Mouse (Mus musculus): ENCODE measurements at regions not wholly inside any gene's neighbourhood (a gene's known extent, or its start where the extent isn't known, plus 50 kb on each side); places are given as distances from the start of the nearest gene placed in this dataset.

GRCm38 (mm10) chr8:64366974-64367266 is 160.8 kb upstream of the Tll1 start:
- Histone ChIP-seq H3K4me2 (ENCODE audit: low read depth, low read length, poor library complexity, severe bottlenecking) (no peak overlapping the region), H3K4me1 (ENCODE audit: insufficient read depth, low read length) (no peaks in the 10 kb centered on the region), H3K4me3 (ENCODE audit: low read depth, low read length) (no peak overlapping the region), H3K27ac (ENCODE audit: low read depth, low read length) (no peak overlapping the region), H3K9me3 (ENCODE audit: low read length) (no peaks in the 10 kb centered on the region), H3K9ac (replicated peaks; ENCODE audit: low read length, poor library complexity, severe bottlenecking) (no peak overlapping the region), H3K27me3 (ENCODE audit: insufficient read depth, low read length) (no peaks in the 10 kb centered on the region), H3K36me3 (ENCODE audit: insufficient read depth, low read length) (no peaks in the 10 kb centered on the region)
- TF ChIP-seq CTCF (IDR thresholded peaks at IDR 0.05), result no peak
- WGBS, result 74% methylated on average over 9 of the region's 9 CpGs
- DNase-seq (ENCODE audit: low spot score), result no peak
- no peak for ATAC-seq (ENCODE audit: low FRiP score)

DNA sequence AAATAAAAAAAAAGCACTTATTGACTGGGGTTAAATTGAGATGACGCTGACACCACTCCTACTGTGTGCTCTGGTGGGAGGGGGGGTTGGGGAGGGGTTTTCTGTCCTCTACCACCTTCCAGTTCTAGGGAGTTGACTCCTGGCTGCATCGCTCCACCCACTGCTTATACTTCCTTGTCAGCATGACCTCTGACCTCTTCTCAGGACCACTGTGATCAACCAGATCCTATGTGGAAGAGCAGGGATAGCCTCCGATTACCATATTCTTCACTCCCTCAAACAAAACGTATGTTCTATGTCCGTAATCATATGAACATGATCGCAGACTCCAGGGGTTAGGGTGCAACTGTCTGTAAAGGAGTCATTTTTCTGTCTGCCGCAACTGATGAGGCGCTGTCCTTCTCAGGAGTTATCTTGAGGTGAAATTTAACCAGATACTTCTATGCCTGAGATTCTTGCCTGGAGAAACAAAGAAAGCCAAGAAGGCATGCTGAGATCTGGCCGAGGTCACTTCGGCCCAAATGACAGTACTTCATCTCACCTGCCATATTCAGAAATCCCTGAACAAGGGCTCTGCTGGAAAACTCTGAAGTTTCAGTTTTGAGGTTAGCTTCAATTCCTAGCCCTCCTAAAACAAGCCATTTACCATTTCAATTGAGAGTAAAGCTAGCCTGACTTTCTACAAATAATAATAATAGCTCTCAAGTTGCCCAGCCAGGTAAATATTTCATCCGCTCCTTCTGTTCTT is 160.3 kb upstream of the Tll1 start:
- no peaks in the 10 kb centered on the region for H3K9me3 ChIP-seq (ENCODE audit: low read length)
- no peaks in the 10 kb centered on the region for H3K36me3 ChIP-seq (ENCODE audit: insufficient read depth, low read length)
- TF ChIP-seq CTCF (IDR thresholded peaks at IDR 0.05), result no peak
- no peak overlapping the region for H3K4me2 ChIP-seq (ENCODE audit: low read depth, low read length, poor library complexity, severe bottlenecking)
- ATAC-seq (ENCODE audit: low FRiP score) (no peak), DNase-seq (ENCODE audit: low spot score) (no peak)
- H3K4me1 ChIP-seq (ENCODE audit: insufficient read depth, low read length), result no peaks in the 10 kb centered on the region
- no peak overlapping the region for H3K27ac ChIP-seq (ENCODE audit: low read depth, low read length)
- H3K9ac ChIP-seq (replicated peaks; ENCODE audit: low read length, poor library complexity, severe bottlenecking), result no peak overlapping the region
- no peaks in the 10 kb centered on the region for H3K27me3 ChIP-seq (ENCODE audit: insufficient read depth, low read length)
- WGBS, result 87% methylated on average over 11 of the region's 11 CpGs
- H3K4me3 ChIP-seq (ENCODE audit: low read depth, low read length), result no peak overlapping the region

- TF ChIP-seq CTCF (IDR thresholded peaks at IDR 0.05), result no peak
- Histone ChIP-seq H3K9me3 (ENCODE audit: low read length) (no peaks in the 10 kb centered on the region), H3K4me3 (ENCODE audit: low read depth, low read length) (no peak overlapping the region), H3K27ac (ENCODE audit: low read depth, low read length) (no peak overlapping the region), H3K27me3 (ENCODE audit: insufficient read depth, low read length) (no peaks in the 10 kb centered on the region), H3K9ac (replicated peaks; ENCODE audit: low read length, poor library complexity, severe bottlenecking) (no peak overlapping the region), H3K4me2 (ENCODE audit: low read depth, low read length, poor library complexity, severe bottlenecking) (no peak overlapping the region), H3K36me3 (ENCODE audit: insufficient read depth, low read length) (no peaks in the 10 kb centered on the region), H3K4me1 (ENCODE audit: insufficient read depth, low read length) (no peaks in the 10 kb centered on the region)
- WGBS, result 94% methylated on average over 5 of the region's 5 CpGs
- DNase-seq (ENCODE audit: low spot score), result no peak
- ATAC-seq (ENCODE audit: low FRiP score), result no peak
Measured at GRCm38 (mm10) chr8:64357092-64357491, 151.0 kb upstream of the Tll1 start.

DNA sequence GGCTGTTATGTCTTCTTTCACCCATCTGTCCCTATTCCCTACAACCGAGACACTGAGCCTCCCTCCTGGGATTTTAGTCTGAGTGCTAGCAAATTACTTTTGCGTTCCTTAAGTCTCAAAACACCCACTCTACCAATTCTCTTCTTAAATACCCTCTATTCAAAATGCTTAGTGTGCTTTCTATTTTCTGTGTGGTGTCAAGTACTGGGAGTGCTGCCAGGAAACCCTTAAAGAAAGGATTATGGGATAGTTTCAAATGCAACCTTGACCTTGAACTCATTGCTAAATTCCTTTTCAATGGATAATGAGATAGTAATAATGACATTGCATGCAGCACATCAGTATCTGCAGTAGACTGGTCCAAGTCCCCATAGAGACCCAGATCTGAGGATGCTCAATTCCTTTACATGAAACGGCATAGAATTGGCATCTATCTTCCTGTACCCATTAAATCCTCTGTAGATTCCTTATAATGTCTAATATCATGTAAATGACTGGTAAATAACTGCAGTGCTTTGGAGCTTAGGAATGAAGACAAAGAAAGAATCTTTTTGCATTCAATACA is 142.1 kb upstream of the Tll1 start:
- no peak overlapping the region for H3K4me3 ChIP-seq (ENCODE audit: low read depth, low read length)
- H3K27me3 ChIP-seq (ENCODE audit: insufficient read depth, low read length), result no peaks in the 10 kb centered on the region
- WGBS, result 34% methylated on average over 3 of the region's 3 CpGs
- TF ChIP-seq CTCF (IDR thresholded peaks at IDR 0.05), result no peak
- no peaks in the 10 kb centered on the region for H3K9me3 ChIP-seq (ENCODE audit: low read length)
- no peak overlapping the region for H3K4me2 ChIP-seq (ENCODE audit: low read depth, low read length, poor library complexity, severe bottlenecking)
- no peak overlapping the region for H3K9ac ChIP-seq (replicated peaks; ENCODE audit: low read length, poor library complexity, severe bottlenecking)
- ATAC-seq (ENCODE audit: low FRiP score) (no peak), DNase-seq (ENCODE audit: low spot score) (no peak)
- no peak overlapping the region for H3K27ac ChIP-seq (ENCODE audit: low read depth, low read length)
- no peaks in the 10 kb centered on the region for H3K36me3 ChIP-seq (ENCODE audit: insufficient read depth, low read length)
- H3K4me1 ChIP-seq (ENCODE audit: insufficient read depth, low read length), result no peaks in the 10 kb centered on the region

DNA sequence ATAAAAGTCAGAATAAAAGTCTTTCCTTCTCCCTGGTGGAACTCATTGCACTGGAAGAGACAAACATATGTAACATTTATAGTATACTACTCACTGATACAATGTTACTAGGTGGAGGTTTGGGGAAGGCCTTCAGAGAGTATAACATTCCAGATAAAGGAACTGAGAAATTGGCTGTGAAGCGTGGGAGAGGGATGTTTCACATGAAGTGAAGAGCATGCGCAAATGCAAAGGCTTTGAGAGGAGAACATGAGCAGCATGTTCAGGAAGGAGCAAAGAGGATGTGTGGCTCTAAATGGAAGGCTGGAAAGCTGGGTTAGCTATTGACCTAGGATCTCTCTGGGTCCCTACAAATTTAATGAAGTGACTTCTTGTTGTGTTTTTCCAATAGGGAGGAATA is 141.4 kb upstream of the Tll1 start:
- no peak for DNase-seq (ENCODE audit: low spot score)
- no peak overlapping the region for H3K27ac ChIP-seq (ENCODE audit: low read depth, low read length)
- no peak overlapping the region for H3K9ac ChIP-seq (replicated peaks; ENCODE audit: low read length, poor library complexity, severe bottlenecking)
- 86% methylated on average over 2 of the region's 2 CpGs for WGBS
- no peaks in the 10 kb centered on the region for H3K9me3 ChIP-seq (ENCODE audit: low read length)
- no peak for ATAC-seq (ENCODE audit: low FRiP score)
- H3K4me2 ChIP-seq (ENCODE audit: low read depth, low read length, poor library complexity, severe bottlenecking), result no peak overlapping the region
- H3K36me3 ChIP-seq (ENCODE audit: insufficient read depth, low read length), result no peaks in the 10 kb centered on the region
- no peak for TF ChIP-seq CTCF (IDR thresholded peaks at IDR 0.05)
- no peaks in the 10 kb centered on the region for H3K27me3 ChIP-seq (ENCODE audit: insufficient read depth, low read length)
- H3K4me1 ChIP-seq (ENCODE audit: insufficient read depth, low read length), result no peaks in the 10 kb centered on the region
- no peak overlapping the region for H3K4me3 ChIP-seq (ENCODE audit: low read depth, low read length)

DNA sequence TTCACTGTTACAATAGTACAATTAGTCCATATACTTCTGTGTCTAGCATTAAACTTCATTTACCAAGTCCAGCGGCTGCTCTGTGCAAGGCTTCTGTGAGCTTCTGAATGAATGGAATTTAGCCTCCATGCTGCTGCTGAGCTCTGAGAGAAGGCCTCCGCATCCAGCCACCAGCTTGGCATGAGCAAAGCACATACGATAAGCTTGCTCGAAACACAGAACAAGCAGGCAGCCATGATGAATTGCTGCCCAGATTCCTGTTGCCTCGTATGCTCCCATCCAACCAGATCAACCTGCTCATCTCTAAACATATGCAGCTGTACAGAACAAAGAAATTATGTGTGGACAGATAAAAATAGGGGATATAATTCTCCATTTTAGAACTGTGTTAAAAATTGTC is 140.4 kb upstream of the Tll1 start:
- WGBS, result 77% methylated on average over 5 of the region's 5 CpGs
- Histone ChIP-seq H3K27ac (ENCODE audit: low read depth, low read length) (no peak overlapping the region), H3K9ac (replicated peaks; ENCODE audit: low read length, poor library complexity, severe bottlenecking) (no peak overlapping the region), H3K4me3 (ENCODE audit: low read depth, low read length) (no peak overlapping the region), H3K4me1 (ENCODE audit: insufficient read depth, low read length) (no peaks in the 10 kb centered on the region), H3K36me3 (ENCODE audit: insufficient read depth, low read length) (no peaks in the 10 kb centered on the region), H3K4me2 (ENCODE audit: low read depth, low read length, poor library complexity, severe bottlenecking) (no peak overlapping the region), H3K27me3 (ENCODE audit: insufficient read depth, low read length) (no peaks in the 10 kb centered on the region), H3K9me3 (ENCODE audit: low read length) (no peaks in the 10 kb centered on the region)
- no peak for TF ChIP-seq CTCF (IDR thresholded peaks at IDR 0.05)
- no peak for ATAC-seq (ENCODE audit: low FRiP score)
- no peak for DNase-seq (ENCODE audit: low spot score)

Measured in midbrain, postnatal 0 days (tissue).